Mouse (Mus musculus) ES-Bruce4 (cell line): ENCODE results near the gene Dcaf17.

ENCODE experiments used
- CTCF ChIP-seq: IDR thresholded peaks from one replicate; pipeline ENCODE4 v1.8.1; 2011; ENCODE audit warnings: low read depth, low read length
- EP300 ChIP-seq: IDR thresholded peaks from 2 replicates; pipeline ENCODE4 v1.6.1; 2011; ENCODE audit warnings: low read depth, low read length; ENCODE audit not compliant: insufficient read depth

DNA sequence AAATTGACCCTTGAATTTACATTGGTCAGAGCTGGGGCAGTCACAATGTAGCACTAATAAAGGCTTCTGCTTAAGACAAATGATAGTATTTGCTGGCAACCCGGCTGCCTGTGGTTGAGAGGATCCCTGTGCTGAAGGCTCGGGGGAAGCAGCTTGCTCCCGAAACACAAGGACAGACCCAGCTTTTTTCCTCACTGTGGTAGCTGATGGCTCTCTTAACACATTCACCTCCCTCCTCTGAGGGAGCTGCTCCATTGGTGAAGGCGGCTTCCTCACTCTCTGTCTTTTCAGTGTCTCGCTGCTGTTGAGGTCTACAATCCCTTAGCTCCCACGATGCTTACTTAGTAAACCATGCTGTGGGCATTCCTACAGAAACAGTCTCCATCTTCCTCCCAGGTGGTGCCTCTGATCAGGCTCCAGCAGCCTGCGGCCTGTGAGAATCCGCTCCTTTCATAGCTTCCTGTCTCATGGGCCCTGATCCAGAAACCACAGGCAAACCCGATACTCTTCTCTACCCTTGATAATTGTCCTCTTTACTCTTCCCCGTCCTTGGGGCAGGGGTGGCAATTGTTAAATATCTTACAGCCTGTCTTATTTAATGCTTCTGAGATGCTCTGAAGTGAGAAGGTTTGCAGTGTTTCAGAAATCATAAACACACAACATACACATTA, 47.6 kb downstream of the Dcaf17 start:
- TF ChIP-seq EP300 (no peak), CTCF (no peak)
